Mouse (Mus musculus) heart, postnatal 10 days (tissue): ENCODE measurements at regions not wholly inside any gene's neighbourhood (a gene's known extent, or its start where the extent isn't known, plus 50 kb on each side); places are given as distances from the start of the nearest gene placed in this dataset.

Experiments used
- DNase-seq, 2 experiments: peaks; one replicate each; pipeline ENCODE4 v3.0.0; 2021
- intact Hi-C: fragments of 180-260 bp; cut with DNase I; formaldehyde crosslinking; loops from one replicate; pipeline ENCODE4 v1.15.1; 2025

DNA sequence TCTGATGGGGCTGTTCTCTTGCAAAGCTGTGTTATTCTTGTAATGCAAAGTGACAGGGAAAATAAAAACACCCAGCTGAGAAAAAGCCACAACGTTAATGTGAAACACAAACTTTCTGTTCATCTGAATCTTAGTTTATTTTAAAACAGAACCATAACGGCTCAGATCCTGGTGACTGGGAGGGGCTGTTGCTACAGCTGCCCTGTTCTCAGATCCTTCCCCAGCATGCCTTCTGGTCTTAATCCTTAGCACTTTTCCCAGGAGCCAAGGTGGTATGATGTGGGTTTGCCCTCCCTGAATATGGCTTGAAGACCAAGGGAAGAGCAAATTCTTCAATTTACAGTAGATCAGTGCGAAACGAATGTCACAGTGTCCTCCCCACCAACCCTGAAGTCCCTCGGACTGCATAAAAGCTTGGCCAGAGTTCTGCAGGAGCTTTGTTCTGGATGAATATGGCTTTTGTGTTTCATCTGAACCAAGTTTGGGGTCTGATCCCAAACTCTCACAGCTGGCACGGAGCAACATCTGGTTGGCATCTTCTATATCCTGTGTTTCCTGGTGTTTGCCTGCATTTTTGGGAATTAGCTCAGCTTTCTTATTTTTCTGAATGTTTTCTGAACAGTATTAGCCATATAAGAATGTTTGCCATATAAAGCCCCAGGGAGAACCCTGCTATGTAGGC is 686.9 kb downstream of the Dhx35 start:
- DNase-seq, result peak; percentile 27 to 28
- intact Hi-C loops, result no loop called here

DNA sequence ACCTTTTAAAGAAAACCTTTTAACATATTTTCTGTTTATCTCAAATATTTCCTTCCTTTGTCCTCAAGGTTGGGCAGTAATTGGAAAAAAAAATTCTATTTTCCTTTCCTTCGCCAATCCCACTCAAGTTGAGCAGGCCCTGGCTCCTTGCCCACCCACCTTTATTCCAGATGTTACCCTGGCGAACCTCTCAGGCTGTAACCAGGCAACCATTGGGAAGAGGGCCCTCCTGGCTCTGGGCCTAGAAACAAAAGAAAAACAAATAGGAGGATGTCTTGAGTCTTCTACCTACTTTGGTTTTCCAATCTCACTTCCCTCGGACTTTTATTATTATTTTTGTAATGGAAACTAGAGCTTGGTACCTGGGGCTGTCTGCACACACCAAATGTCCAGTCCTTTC is 696.5 kb downstream of the Dhx35 start:
- DNase-seq, result peak; percentile 74
- intact Hi-C loops, result loop anchor here (10.0 kb wide), 1 partner anchor 136 kb away; no protein-coding TSS in a partner anchor

DNA sequence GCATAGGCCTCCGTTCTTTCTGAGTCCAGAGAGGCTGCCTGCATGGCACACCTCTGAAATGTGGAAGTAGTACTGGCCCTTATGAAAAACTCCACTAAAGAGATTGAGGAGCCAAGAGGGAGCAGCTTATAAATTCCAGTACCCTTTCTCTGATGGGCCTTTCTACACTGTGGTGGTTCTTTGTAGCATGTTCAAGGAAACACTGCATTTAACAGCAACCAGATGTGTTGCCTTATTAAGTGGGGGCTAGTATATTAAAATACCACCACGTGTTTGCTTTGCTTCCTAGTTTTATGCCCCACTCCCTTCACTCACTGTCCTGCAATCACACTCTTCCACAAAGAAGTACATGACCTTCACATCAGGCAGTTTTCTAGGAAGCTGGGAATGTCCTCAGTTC is 704.1 kb downstream of the Dhx35 start:
- DNase-seq, result no peak
- intact Hi-C loops, result loop anchor here (10.0 kb wide), 1 partner anchor 144 kb away; no protein-coding TSS in a partner anchor

DNA sequence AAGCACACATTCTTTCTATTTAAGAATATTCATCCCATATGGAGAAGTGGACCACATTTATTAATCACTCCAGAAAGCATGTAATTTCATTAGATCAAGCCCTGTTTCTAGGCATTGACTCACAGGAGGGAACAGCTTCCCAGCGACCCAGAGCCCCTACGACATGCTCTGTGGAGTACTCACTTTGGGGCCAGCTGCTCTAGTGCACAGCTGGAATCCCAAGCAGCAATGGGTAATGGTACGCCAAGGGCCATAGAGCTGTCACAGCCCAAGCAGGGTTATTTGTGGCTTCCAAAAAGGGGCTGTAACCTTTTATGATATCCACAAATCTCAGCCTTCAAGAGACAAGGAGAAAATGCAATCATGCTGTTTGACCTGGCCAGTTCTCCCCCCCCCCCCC is 706.4 kb downstream of the Dhx35 start:
- intact Hi-C loops, result no loop called here
- no peak for DNase-seq

DNA sequence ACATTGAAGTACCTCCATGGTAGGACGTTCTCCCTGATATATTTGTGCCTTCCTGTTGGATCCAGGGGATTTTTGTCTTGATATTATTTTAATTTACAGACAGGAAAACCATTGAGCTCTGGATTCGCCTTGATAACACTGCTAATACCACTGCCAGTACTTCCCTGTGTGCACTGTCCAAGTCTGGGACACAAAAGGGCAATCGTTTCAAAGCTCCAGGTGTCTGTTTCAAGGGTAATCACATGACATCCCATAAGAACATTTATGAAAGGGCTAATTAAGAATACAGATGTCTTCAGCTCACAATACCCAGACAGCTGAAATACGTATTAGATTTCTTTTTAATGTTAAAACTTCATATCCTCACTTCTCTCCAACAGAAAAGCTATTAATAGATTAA is 724.5 kb downstream of the Dhx35 start:
- DNase-seq, result peak in 1 of 2 experiments; percentile 8
- intact Hi-C loops, result no loop called here

DNA sequence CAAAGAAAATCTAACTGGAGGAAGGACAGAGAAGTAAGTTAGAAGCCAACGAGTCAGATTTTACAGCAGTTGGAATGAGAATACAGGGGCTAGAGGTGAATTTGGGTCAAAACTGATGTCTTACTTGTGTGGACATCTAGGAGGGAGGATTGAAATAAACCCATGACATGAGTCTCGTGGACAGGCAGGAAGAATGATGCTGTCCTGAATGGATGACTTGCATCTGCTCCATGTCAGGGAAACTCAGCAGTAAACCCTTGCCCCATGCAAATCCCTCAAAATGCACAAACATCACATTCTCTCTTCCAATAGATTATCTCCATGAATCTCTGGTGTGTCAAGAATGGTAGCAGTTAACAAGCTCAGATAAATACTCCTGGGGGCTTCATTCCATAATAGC is 729.1 kb downstream of the Dhx35 start:
- DNase-seq, result no peak
- intact Hi-C loops, result loop anchor here (10.0 kb wide), 1 partner anchor 169 kb away; no protein-coding TSS in a partner anchor

DNA sequence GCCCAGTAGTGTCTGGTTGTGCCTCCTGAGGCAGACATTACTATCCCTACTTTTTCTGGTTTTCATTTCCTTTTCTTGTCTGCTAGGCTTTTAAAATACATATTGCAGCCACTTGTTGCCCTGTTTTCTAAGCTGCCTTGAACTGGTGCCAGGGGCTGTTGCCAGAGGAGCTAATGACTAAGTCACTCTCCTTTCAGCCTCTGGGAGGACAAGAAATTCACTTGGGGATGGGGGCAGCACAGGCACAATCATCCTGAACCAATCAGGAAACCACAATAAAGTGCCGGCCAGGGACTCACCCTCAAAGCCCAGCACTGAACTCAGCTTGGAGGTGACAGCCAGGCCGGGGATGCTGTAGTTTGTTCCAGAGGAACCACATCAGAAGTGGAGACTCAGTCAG is 740.3 kb downstream of the Dhx35 start:
- DNase-seq, result peak; percentile 68 to 72
- intact Hi-C loops, result no loop called here

DNA sequence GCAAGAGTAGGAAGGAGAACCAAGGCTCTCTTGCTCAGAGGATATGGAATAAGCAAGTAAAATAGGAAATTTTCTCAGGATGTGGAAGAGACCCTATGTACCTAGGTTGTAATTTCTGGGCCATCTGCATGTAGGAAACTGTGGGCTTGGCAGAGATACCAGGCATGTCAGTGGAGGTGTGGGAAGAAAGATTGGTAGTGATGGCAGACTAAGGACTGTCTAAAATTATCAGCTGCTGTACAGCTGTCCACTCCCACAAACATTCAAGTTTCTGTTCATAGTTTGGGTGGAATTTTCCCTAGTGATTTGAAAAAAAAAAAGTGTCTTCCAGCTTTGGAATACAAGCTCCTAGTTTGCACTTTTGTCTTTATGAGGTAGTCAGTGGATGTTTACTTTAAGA is 744.7 kb downstream of the Dhx35 start:
- DNase-seq, result no peak
- intact Hi-C loops, result no loop called here

DNA sequence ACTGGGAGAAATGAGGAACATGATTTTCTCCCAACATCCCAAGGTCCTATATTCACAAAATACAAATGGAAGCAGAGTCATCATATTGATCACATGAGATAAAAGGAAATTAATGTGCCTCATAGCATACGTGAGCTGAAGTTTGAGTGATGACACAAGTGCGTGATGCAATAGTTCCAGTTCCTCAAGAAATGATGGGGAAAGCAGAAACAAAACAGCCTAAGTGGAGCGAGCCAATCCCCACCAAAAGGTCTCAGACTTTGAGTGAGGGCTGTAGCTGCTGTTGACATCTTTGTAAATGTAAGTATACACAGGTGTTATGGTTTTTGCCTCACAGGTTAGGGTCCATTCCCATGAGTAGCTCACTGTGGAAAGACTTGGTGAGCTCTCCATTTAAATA is 763.0 kb downstream of the Dhx35 start:
- no peak for DNase-seq
- intact Hi-C loops, result no loop called here

DNA sequence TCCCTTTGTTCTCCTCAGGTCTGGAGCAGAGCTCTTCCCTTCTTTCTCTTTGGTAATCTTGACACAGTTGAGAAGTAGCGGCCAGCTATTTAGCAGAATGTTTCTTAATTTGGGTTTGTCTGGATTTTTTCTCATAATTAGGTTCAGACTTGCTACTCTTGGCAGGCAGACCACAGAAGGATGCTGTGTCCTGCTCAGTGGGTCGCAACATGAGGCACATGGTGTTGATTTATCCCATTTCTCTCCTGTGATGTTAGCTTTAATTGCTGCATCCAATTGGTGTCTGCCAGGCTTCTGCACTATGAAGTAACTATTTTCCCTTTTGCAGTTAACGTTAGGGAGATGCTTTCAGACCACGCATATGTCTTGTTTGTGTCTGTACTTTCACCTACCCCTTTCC is 768.7 kb downstream of the Gm826 start:
- peak; percentile 24 for DNase-seq
- intact Hi-C loops, result no loop called here

DNA sequence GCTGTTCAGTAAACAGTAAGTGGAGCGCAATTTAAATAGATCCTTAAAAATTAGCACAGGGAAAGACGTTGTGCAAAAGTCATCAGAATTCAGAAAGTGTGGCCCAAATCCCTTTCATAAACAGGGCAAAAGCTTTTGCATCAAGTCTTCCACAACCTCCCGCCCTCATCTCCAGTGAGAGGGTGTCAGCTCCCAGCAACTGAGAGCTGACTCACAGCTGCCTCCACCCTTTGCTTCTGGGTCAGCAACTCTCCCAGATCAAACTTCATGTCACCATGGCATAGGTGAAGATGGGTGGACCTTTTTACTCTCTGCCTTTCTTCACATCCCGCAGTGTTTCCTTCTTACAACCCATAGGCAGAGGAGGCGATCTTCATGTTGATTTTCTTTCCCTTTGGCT is 768.0 kb downstream of the Gm826 start:
- peak; percentile 25 to 27 for DNase-seq
- intact Hi-C loops, result no loop called here

DNA sequence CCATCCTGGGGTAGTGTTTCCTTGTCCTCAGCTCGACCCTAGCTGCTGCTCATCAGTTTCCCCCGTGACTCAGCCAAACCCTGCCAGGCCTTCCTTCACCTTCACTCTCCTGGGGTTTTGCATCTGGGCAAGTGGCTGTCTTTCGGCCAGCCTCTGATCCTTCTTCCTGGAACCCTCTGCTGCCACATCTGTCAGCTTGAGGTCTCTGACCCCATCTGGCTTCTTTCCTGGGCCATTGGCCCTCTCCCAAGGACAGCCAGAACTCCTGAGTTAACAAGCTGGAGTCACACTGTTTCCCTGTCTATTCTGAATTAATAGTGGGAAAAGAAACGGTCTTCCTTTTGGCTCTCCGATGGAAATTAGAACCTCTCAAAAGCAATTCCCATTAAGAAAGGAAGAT is 767.5 kb downstream of the Gm826 start:
- intact Hi-C loops, result no loop called here
- DNase-seq, result peak; percentile 78 to 82

DNA sequence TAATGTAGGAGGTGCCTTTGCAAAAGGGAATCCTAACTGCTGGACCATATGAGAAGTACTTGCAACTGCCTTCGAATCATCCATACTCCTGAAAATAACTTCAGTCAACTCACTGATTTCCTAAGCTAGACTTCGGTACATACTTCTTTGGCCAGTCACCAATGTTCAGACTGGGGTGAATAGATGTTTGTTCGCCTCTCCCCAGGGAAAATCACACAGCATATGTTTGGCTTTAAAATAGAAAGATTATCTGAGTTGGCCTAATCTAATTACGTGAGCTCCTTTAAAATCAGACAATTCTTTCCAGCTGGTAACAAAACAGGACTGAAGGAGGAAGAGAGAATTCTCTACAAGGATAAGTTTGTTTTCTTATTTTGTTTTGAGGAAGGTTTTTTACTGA is 765.6 kb downstream of the Gm826 start:
- intact Hi-C loops, result no loop called here
- DNase-seq, result no peak

DNA sequence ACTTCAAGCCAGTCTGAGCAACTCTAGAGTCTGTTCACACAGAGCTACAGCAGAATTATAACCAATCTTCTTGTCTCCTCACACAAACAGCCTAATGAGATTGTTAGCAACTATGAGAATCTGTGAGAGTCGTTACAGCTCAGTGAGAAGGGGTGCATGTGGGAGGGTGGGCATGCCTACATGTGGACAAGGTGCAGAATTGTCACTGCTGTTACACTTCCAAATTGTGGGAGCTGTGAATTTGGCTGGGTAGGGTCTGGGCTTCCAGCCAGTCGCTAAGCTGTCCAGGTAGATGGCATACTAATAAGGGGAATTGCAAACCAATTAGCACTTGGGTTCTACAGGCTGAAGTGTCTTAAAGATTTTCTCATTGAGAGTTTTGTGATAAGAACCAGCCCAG is 762.1 kb downstream of the Gm826 start:
- DNase-seq, result no peak
- intact Hi-C loops, result no loop called here

DNA sequence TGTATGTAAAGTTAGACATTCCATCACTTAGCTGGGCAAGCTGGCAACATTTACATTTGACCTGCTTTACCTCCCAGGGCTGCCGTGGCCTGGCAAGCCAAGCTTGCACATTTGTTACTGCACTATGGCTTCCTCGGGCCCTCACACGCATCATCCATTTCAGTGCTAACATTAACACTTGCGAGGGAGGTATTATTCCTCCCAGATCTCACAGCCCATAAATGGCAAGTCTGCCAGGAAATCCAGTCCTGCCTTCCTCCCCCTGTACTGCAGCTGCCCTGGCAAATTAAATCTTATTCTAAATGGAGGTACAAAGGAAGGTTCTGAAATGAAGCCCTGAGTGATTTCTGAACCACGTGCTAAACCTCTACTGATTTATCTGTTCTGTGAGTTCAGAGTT is 758.7 kb downstream of the Gm826 start:
- intact Hi-C loops, result no loop called here
- DNase-seq, result no peak

DNA sequence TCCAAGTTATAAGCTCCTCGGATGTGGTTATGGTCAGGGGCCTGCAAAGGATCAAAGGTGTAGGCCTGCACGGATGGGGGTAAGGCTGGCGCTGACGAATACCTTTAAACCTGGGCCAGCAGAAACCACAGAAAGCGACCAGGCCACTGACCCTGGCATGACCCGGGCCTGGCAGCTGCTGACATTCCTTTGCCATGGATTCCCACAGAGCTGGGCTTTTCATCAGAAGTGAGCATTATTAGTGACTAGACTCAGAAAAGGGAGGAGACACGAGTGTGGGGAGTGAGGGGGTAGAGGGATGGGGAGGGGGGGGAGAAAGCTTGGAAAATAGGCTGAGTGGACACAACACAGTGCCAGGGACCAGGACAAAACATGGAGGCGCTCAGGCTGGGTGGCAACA is 750.9 kb downstream of the Gm826 start:
- DNase-seq, result no peak
- intact Hi-C loops, result loop anchor here (10.0 kb wide), 1 partner anchor 782 kb away; the partner anchor contains the start of gene Mafb

DNA sequence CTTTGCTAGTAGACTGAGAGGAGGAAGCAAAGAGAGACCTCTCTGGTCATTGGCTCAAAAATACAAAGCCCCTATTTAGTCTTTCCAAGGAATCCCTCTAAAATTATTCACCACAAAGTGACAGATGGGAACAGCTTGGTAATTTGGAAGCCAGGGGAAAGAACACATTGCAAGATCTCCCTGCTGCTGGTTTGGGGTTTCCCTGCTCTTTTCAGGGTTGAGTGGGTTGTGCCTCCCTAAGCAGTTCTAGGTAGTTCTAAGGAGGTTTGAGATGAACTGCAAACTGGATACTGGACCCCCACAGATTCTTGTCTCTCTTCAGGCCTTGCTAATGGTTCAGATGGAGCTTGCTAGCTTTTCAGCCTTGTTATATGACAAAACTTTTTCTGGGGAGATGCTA is 749.3 kb downstream of the Gm826 start:
- peak; percentile 20 to 22 for DNase-seq
- intact Hi-C loops, result loop anchor here (10.0 kb wide), 1 partner anchor 780 kb away; the partner anchor contains the start of gene Mafb

DNA sequence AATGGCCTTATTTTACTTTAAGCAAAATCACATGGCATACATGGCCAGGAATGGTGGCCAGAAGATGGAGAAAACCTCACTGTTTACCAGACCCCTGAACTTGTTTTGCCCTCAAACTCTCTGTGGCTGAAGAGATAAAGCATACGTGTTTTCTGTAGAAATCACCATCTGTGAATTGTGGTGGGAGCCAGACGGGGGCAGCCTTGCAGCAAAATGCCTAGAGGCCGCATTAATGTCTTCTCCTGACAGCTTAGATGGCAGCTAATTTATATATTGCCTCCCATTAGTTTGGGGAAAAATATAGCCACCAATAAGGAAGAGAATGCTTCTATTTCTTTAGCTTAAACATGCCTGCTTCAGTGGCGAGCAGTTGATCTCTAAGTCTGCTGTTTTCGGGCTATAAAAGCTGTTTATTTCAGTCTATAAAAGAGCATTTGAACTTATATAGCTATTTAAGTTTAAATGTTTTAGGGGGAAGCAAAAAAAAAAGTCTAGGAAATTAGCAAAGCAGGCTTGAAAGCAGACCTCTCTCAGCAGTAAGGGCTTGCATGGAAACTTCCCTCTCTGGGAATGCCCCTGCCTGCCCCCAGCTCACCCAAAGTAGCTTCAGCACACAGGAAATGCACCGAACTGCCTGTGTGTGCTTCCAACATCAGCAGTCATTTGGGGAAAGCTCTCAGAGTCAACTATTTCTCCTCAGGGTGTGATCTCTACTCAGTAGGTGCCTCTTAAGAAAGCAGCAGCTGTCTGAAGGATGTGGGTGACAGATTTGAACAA is 747.1 kb downstream of the Gm826 start:
- intact Hi-C loops, result loop anchor here (10.0 kb wide), 1 partner anchor 778 kb away; the partner anchor contains the start of gene Mafb

DNA sequence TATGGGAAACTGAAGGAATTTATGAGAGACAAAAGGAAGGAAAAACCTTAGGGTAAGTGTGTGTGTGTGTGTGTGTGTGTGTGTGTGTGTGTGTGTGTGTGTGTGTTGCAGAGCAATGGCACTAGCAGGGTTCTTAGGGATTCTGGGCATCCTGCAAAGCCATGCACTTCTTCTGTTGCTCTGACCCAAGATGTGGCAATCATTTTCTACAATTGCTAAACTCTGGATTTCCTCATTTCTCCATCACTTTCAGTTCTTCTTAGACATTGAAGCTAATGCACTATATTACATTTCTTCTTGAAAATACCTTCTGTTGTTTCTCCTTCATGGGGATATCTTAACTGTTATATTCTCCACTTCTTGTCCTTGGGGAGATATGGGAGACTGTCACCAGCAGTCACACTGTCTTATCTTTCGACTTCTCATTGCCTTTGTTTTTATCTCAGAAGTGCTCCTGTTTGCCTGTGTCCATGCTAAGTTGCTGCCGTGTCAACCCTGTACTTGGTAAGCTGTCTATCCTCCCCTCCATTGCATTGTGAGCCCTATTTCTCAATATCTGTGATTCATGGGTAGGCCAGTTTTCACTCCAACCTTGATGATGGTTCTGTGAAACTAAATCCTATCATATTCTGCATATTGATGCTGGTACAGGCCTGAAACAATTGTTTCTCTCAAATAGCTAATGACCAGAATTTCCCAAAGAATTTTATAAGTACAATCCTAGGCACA is 742.4 kb downstream of the Gm826 start:
- DNase-seq, result no peak
- intact Hi-C loops, result no loop called here

More for the DNA sequence above, 747.1 kb downstream of the Gm826 start:
- no peak for DNase-seq

DNA sequence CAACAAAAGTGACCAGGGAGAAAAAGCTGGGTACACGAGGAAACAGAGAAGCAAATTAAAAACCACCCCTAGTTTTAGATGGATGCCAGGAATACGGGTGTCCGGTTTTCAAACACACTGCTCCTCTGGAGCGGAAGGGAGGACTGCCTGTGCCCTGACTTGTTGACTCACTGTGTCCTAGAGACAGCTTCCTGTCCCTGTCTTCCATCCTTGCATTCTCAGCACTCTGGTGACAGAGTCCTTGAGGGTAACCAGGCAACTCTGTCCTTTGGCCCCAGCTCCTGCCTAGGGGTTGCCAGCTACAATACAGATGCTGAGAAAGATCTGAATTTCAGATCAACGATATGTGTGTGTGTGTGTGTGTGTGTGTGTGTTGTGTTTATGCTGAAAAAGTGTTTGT is 741.1 kb downstream of the Gm826 start:
- DNase-seq, result peak in 1 of 2 experiments; percentile 20
- intact Hi-C loops, result no loop called here

DNA sequence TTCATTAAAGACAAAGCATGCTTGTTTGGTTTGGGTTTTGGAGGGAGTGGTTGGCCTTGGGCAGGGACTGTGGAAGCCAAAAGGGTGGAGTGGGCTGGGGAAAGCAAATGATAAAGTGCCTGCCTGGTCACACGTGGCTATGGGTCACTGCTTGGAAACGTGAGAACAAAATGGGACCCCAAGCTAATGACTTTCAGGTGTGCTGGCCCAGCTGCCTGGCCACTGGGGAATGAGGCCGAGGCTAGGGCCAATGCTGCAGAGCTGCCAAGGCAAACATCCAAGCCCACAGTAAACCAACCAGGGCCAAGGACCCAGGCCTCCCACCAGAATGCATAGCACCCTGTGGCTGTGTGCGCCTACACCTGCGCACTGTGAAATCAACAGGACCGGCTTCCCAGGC is 737.7 kb downstream of the Gm826 start:
- DNase-seq, result no peak
- intact Hi-C loops, result no loop called here
